Mouse (Mus musculus): ENCODE data around the gene Atp1a4. TPM values are rescaled to one million over a fixed set of nuclear protein-coding genes. Genes with fewer than 3 reads are reported as not detected.

The Atp1a4 gene
- not detected in 2 replicates for polyA plus RNA-seq (2014; fragmentation: Nextera tagmentation; extraction: Ambion mirVana)

- H3K9ac ChIP-seq (ENCODE audit: low read length), result no peak within 1 kb of the TSS
- no peaks in the 10 kb centered on the region for H3K27me3 ChIP-seq (ENCODE audit: control insufficient read depth, insufficient read depth, low read length)
- H3K4me3 ChIP-seq (ENCODE audit: low read depth, low read length), result no peak within 1 kb of the TSS
- no peak within 1 kb of the TSS for H3K4me2 ChIP-seq
- no peak within 1 kb of the TSS for H3K27ac ChIP-seq (ENCODE audit: low read depth, low read length)
- ATAC-seq (ENCODE audit: low FRiP score) (no peak), DNase-seq (ENCODE audit: low spot score, missing footprints) (no peak)
- H3K36me3 ChIP-seq (ENCODE audit: control insufficient read depth, insufficient read depth, low read length), result no peaks in the 10 kb centered on the region
- 89% methylated on average over 6 of the region's 6 CpGs for WGBS
- H3K4me1 ChIP-seq (ENCODE audit: control insufficient read depth, insufficient read depth, low read length), result peaks cover 7% of the 10 kb centered on the region; the same call in 1 of the 2 replicates
- no peaks in the 10 kb centered on the region for H3K9me3 ChIP-seq (ENCODE audit: control insufficient read depth, low read length)
These were observed at the start of gene Atp1a4 for GRCm38 (mm10) chr1:172258314-172258713. Gene Atp1a4, minus strand, starts transcription at chr1:172258414.

GRCm38 (mm10) chr1:172307936-172308335 lies 49.7 kb upstream of the Atp1a4 start:
- ATAC-seq (ENCODE audit: low FRiP score) (no peak), DNase-seq (ENCODE audit: low spot score, missing footprints) (no peak)
- H3K4me3 ChIP-seq (ENCODE audit: low read depth, low read length), result no peak overlapping the region
- H3K4me1 ChIP-seq (ENCODE audit: control insufficient read depth, insufficient read depth, low read length), result peaks cover 20% of the 10 kb centered on the region
- H3K9ac ChIP-seq (ENCODE audit: low read length), result 0 out of 2 replicates have a peak overlapping the region, but pooled peaks have one; percentile 4
- no peaks in the 10 kb centered on the region for H3K36me3 ChIP-seq (ENCODE audit: control insufficient read depth, insufficient read depth, low read length)
- no peaks in the 10 kb centered on the region; the same call in 1 of the 2 replicates for H3K27me3 ChIP-seq (ENCODE audit: control insufficient read depth, insufficient read depth, low read length)
- no peak overlapping the region for H3K4me2 ChIP-seq
- 67% methylated on average over 10 of the region's 10 CpGs for WGBS
- no peak overlapping the region for H3K27ac ChIP-seq (ENCODE audit: low read depth, low read length)
- H3K9me3 ChIP-seq (ENCODE audit: control insufficient read depth, low read length), result no peaks in the 10 kb centered on the region

- no peak overlapping the region for H3K9ac ChIP-seq (ENCODE audit: low read length)
- H3K27me3 ChIP-seq (ENCODE audit: control insufficient read depth, insufficient read depth, low read length), result no peaks in the 10 kb centered on the region; the same call in 1 of the 2 replicates
- no peak for ATAC-seq (ENCODE audit: low FRiP score)
- no peaks in the 10 kb centered on the region for H3K9me3 ChIP-seq (ENCODE audit: control insufficient read depth, low read length)
- WGBS, result 80% methylated on average over 6 of the region's 6 CpGs
- no peak overlapping the region for H3K4me2 ChIP-seq
- no peaks in the 10 kb centered on the region for H3K36me3 ChIP-seq (ENCODE audit: control insufficient read depth, insufficient read depth, low read length)
- no peak overlapping the region for H3K4me3 ChIP-seq (ENCODE audit: low read depth, low read length)
- H3K27ac ChIP-seq (ENCODE audit: low read depth, low read length), result no peak overlapping the region
- no peak for DNase-seq (ENCODE audit: low spot score, missing footprints)
- H3K4me1 ChIP-seq (ENCODE audit: control insufficient read depth, insufficient read depth, low read length), result peaks cover 24% of the 10 kb centered on the region
These were observed 48.7 kb upstream of the Atp1a4 start for GRCm38 (mm10) chr1:172306885-172307284.

- WGBS, result 81% methylated on average over 4 of the region's 4 CpGs
- Histone ChIP-seq H3K4me3 (ENCODE audit: low read depth, low read length) (no peak overlapping the region), H3K36me3 (ENCODE audit: control insufficient read depth, insufficient read depth, low read length) (no peaks in the 10 kb centered on the region), H3K27me3 (ENCODE audit: control insufficient read depth, insufficient read depth, low read length) (no peaks in the 10 kb centered on the region; the same call in 1 of the 2 replicates), H3K9me3 (ENCODE audit: control insufficient read depth, low read length) (no peaks in the 10 kb centered on the region), H3K4me1 (ENCODE audit: control insufficient read depth, insufficient read depth, low read length) (peaks cover 23% of the 10 kb centered on the region), H3K9ac (ENCODE audit: low read length) (no peak overlapping the region), H3K27ac (ENCODE audit: low read depth, low read length) (no peak overlapping the region), H3K4me2 (no peak overlapping the region)
- ATAC-seq (ENCODE audit: low FRiP score), result no peak
- DNase-seq (ENCODE audit: low spot score, missing footprints), result no peak
These were observed 48.0 kb upstream of the Atp1a4 start for GRCm38 (mm10) chr1:172306196-172306595.

GRCm38 (mm10) chr1:172305635-172306034 lies 47.4 kb upstream of the Atp1a4 start:
- peaks cover 26% of the 10 kb centered on the region for H3K4me1 ChIP-seq (ENCODE audit: control insufficient read depth, insufficient read depth, low read length)
- H3K27me3 ChIP-seq (ENCODE audit: control insufficient read depth, insufficient read depth, low read length), result no peaks in the 10 kb centered on the region; the same call in 1 of the 2 replicates
- 78% methylated on average over 3 of the region's 3 CpGs for WGBS
- no peak overlapping the region for H3K27ac ChIP-seq (ENCODE audit: low read depth, low read length)
- no peak for DNase-seq (ENCODE audit: low spot score, missing footprints)
- H3K9ac ChIP-seq (ENCODE audit: low read length), result no peak overlapping the region
- ATAC-seq (ENCODE audit: low FRiP score), result no peak
- no peak overlapping the region for H3K4me3 ChIP-seq (ENCODE audit: low read depth, low read length)
- no peak overlapping the region for H3K4me2 ChIP-seq
- H3K9me3 ChIP-seq (ENCODE audit: control insufficient read depth, low read length), result no peaks in the 10 kb centered on the region
- no peaks in the 10 kb centered on the region for H3K36me3 ChIP-seq (ENCODE audit: control insufficient read depth, insufficient read depth, low read length)

- Histone ChIP-seq H3K27me3 (ENCODE audit: control insufficient read depth, insufficient read depth, low read length) (no peaks in the 10 kb centered on the region; the same call in 1 of the 2 replicates), H3K4me2 (no peak overlapping the region), H3K9ac (ENCODE audit: low read length) (no peak overlapping the region), H3K27ac (ENCODE audit: low read depth, low read length) (no peak overlapping the region), H3K9me3 (ENCODE audit: control insufficient read depth, low read length) (no peaks in the 10 kb centered on the region), H3K36me3 (ENCODE audit: control insufficient read depth, insufficient read depth, low read length) (no peaks in the 10 kb centered on the region), H3K4me3 (ENCODE audit: low read depth, low read length) (no peak overlapping the region), H3K4me1 (ENCODE audit: control insufficient read depth, insufficient read depth, low read length) (peaks cover 26% of the 10 kb centered on the region)
- 92% methylated on average over 2 of the region's 2 CpGs for WGBS
- ATAC-seq (ENCODE audit: low FRiP score) (no peak), DNase-seq (ENCODE audit: low spot score, missing footprints) (no peak)
These were observed 46.9 kb upstream of the Atp1a4 start for GRCm38 (mm10) chr1:172305153-172305552.

- H3K4me1 ChIP-seq (ENCODE audit: control insufficient read depth, insufficient read depth, low read length), result peaks cover 24% of the 10 kb centered on the region
- no peak for ATAC-seq (ENCODE audit: low FRiP score)
- H3K27ac ChIP-seq (ENCODE audit: low read depth, low read length), result no peak overlapping the region
These were observed 46.2 kb upstream of the Atp1a4 start for GRCm38 (mm10) chr1:172304443-172304842.

GRCm38 (mm10) chr1:172302851-172303250 lies 44.6 kb upstream of the Atp1a4 start:
- H3K9me3 ChIP-seq (ENCODE audit: control insufficient read depth, low read length), result no peaks in the 10 kb centered on the region
- DNase-seq (ENCODE audit: low spot score, missing footprints) (no peak), ATAC-seq (ENCODE audit: low FRiP score) (peak; percentile 49)
- peaks cover 26% of the 10 kb centered on the region for H3K4me1 ChIP-seq (ENCODE audit: control insufficient read depth, insufficient read depth, low read length)
- no peak overlapping the region for H3K27ac ChIP-seq (ENCODE audit: low read depth, low read length)
- 5% methylated on average over 6 of the region's 6 CpGs for WGBS
- H3K9ac ChIP-seq (ENCODE audit: low read length), result no peak overlapping the region
- no peak overlapping the region for H3K4me2 ChIP-seq
- H3K4me3 ChIP-seq (ENCODE audit: low read depth, low read length), result no peak overlapping the region
- H3K36me3 ChIP-seq (ENCODE audit: control insufficient read depth, insufficient read depth, low read length), result no peaks in the 10 kb centered on the region
- H3K27me3 ChIP-seq (ENCODE audit: control insufficient read depth, insufficient read depth, low read length), result no peaks in the 10 kb centered on the region; the same call in 1 of the 2 replicates

More at GRCm38 (mm10) chr1:172304443-172304842, 46.2 kb upstream of the Atp1a4 start:
- H3K9me3 ChIP-seq (ENCODE audit: control insufficient read depth, low read length), result no peaks in the 10 kb centered on the region
- no peaks in the 10 kb centered on the region; the same call in 1 of the 2 replicates for H3K27me3 ChIP-seq (ENCODE audit: control insufficient read depth, insufficient read depth, low read length)
- H3K9ac ChIP-seq (ENCODE audit: low read length), result no peak overlapping the region
- DNase-seq (ENCODE audit: low spot score, missing footprints), result no peak
- WGBS, result 74% methylated on average over 6 of the region's 6 CpGs
- no peaks in the 10 kb centered on the region for H3K36me3 ChIP-seq (ENCODE audit: control insufficient read depth, insufficient read depth, low read length)
- H3K4me2 ChIP-seq, result no peak overlapping the region
- no peak overlapping the region for H3K4me3 ChIP-seq (ENCODE audit: low read depth, low read length)

- WGBS, result 57% methylated on average over 3 of the region's 3 CpGs
These were observed 44.1 kb upstream of the Atp1a4 start for GRCm38 (mm10) chr1:172302311-172302710.

More at GRCm38 (mm10) chr1:172302311-172302710, 44.1 kb upstream of the Atp1a4 start:
- Histone ChIP-seq H3K36me3 (ENCODE audit: control insufficient read depth, insufficient read depth, low read length) (no peaks in the 10 kb centered on the region), H3K4me2 (no peak overlapping the region), H3K27ac (ENCODE audit: low read depth, low read length) (no peak overlapping the region), H3K9ac (ENCODE audit: low read length) (no peak overlapping the region), H3K27me3 (ENCODE audit: control insufficient read depth, insufficient read depth, low read length) (peaks cover under 1% of the 10 kb centered on the region; the same call in 1 of the 2 replicates), H3K4me3 (ENCODE audit: low read depth, low read length) (no peak overlapping the region), H3K4me1 (ENCODE audit: control insufficient read depth, insufficient read depth, low read length) (peaks cover 27% of the 10 kb centered on the region), H3K9me3 (ENCODE audit: control insufficient read depth, low read length) (no peaks in the 10 kb centered on the region)
- DNase-seq (ENCODE audit: low spot score, missing footprints) (no peak), ATAC-seq (ENCODE audit: low FRiP score) (no peak)

Measured in midbrain, embryonic 11.5 days (tissue).